Mouse (Mus musculus) forebrain, embryonic 15.5 days (tissue): Measurements from ENCODE around the gene Ackr1. TPM values are rescaled to one million over a fixed set of nuclear protein-coding genes. Genes with fewer than 3 reads are reported as not detected.
A peak's percentile ranks its signal among the peaks of the same experiment; 100 is the strongest.

Experiments
- ATAC-seq: fragments of 200-750 bp; cut with Nextera tagmentation; replicated peaks from 2 replicates; pipeline ENCODE4 v1.8.0; 2017; ENCODE audit warnings: mild to moderate bottlenecking, moderate TSS enrichment, moderate library complexity
- H3K27ac ChIP-seq: fragments of 300-500 bp; sonication (generic); replicated peaks from 2 replicates; pipeline ENCODE4 v1.5.1; 2015; ENCODE audit warnings: mild to moderate bottlenecking, inconsistent platforms
- H3K27me3 ChIP-seq: fragments of 300-500 bp; sonication (generic); 2 replicates; pipeline ENCODE4 v1.6.1; 2015; ENCODE audit warnings: inconsistent platforms
- H3K36me3 ChIP-seq: fragments of 300-500 bp; sonication (generic); 2 replicates; pipeline ENCODE4 v1.6.1; 2015; ENCODE audit warnings: mild to moderate bottlenecking, inconsistent platforms
- H3K4me1 ChIP-seq: fragments of 300-500 bp; sonication (generic); 2 replicates; pipeline ENCODE4 v1.6.1; 2015; ENCODE audit warnings: inconsistent platforms
- H3K4me2 ChIP-seq: fragments of 300-500 bp; sonication (generic); replicated peaks from 2 replicates; pipeline ENCODE4 v1.6.1; 2015; ENCODE audit warnings: mild to moderate bottlenecking, inconsistent platforms
- H3K4me3 ChIP-seq: fragments of 300-500 bp; sonication (generic); 2 replicates; pipeline ENCODE4 v1.5.1; 2015; ENCODE audit warnings: mild to moderate bottlenecking, inconsistent platforms
- H3K9ac ChIP-seq: fragments of 300-500 bp; sonication (generic); replicated peaks from 2 replicates; pipeline ENCODE4 v1.6.1; 2015; ENCODE audit warnings: mild to moderate bottlenecking, inconsistent platforms
- H3K9me3 ChIP-seq: fragments of 300-500 bp; sonication (generic); 2 replicates; pipeline ENCODE4 v1.6.1; 2016; ENCODE audit warnings: inconsistent platforms
- WGBS: fragments of 180-500 bp; shearing (Covaris S2); methylation state at CpG from one replicate; pipeline ENCODE4 v1.1.7; 2015; ENCODE audit warnings: mixed read lengths; 5-methylcytosine and 5-hydroxymethylcytosine counted together
- polyA plus RNA-seq: library from polyadenylated mRNA; unstranded; fragments of >200 nt; fragmentation: Nextera tagmentation; extraction: Ambion mirVana; gene quantifications from 2 replicates; pipeline ENCODE4 v1.2.1, GENCODE M21; 2015

Gene Ackr1
- polyA plus RNA-seq, 1 experiment from 2014 or later: 11.6 TPM

DNA sequence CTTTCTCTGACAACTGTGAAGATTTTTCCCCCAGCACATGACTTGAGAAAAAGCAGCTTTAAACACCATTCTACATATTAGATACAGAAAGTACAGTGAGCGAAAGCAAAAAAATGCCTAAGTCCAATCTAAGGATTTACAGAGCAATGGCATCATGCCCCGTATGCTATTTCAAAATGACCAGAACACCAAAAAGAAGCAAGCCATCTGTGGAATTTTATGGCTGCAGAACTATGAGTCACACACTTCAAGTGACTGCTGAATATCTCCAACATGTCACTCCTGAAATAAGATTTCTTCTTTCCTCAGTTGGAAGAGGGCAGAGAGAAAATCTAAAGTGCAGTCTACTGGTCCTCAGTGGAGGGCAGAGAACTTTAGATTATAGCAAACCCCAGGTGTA, 29.9 kb upstream of the Ackr1 start:
- H3K4me3 ChIP-seq: no peak overlapping the region
- H3K27ac ChIP-seq: no peak overlapping the region
- H3K4me1 ChIP-seq: peaks cover 45% of the 10 kb centered on the region
- H3K27me3 ChIP-seq: no peaks in the 10 kb centered on the region
- no peaks in the 10 kb centered on the region for H3K9me3 ChIP-seq
- H3K9ac ChIP-seq: no peak overlapping the region
- 91% methylated on average over 2 of the region's 2 CpGs for WGBS
- no peak for ATAC-seq
- H3K4me2 ChIP-seq: no peak overlapping the region
- no peaks in the 10 kb centered on the region for H3K36me3 ChIP-seq

DNA sequence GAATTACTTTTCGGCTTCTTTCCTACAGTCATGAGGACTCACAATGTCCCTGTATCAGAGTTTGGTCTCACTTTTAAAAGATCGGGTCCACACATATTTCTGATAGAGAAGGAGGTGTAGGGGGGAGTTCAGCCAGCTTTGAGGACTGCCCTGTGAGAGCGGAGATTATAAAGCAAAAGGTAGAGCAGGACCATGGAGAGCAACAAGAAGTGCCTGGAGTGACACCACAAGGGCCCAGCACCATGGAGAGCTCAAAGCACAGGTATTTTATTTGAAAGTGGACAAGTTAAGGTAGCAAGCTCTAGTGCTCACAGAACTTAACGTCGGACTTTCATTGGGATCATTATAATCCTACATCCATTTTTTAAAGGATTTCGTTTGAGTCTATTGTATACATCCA, 28.1 kb upstream of the Ackr1 start:
- Histone ChIP-seq H3K4me2 (no peak overlapping the region), H3K4me3 (no peak overlapping the region), H3K27me3 (no peaks in the 10 kb centered on the region), H3K4me1 (peaks cover 43% of the 10 kb centered on the region), H3K9me3 (no peaks in the 10 kb centered on the region), H3K36me3 (no peaks in the 10 kb centered on the region), H3K27ac (no peak overlapping the region), H3K9ac (no peak overlapping the region)
- WGBS: 55% methylated on average over 6 of the region's 6 CpGs
- no peak for ATAC-seq

DNA sequence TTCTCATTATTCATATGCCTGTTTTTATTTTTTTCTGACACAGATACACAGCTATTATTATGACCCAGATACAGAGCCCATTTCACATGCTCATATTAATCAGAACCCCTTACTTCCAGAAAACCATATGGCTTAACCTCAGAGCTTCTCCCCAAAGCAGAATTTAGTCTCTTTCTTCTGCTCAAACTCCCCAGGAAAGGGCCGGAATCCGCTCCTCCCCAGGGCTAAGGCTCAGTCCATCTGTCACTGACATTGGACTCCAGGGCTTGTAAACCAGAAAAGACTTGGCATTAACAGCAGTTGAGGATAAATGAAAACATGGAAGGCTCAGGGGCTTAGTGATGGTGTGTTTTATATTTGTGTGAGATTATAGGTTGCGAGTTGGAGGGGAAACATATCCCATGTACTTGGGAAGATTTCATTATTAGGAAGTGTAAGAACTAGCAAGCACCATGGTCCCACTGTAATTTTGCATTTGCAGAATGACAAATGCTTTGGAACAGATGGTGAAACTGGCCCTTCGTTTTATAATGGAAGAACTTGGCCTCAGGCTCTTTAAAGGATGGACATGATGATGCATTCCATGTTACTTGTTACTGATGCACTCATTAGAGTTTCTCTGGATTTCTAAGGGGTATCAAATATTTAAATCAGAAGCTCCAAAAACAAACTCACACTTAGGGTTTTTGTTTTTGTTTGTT, 26.2 kb upstream of the Ackr1 start:
- 59% methylated on average over 4 of the region's 4 CpGs for WGBS
- Histone ChIP-seq H3K36me3 (no peaks in the 10 kb centered on the region), H3K27ac (0 out of 2 replicates have a peak overlapping the region, but pooled peaks have one; percentile 1), H3K27me3 (no peaks in the 10 kb centered on the region), H3K4me2 (no peak overlapping the region), H3K9ac (no peak overlapping the region), H3K4me1 (peaks cover 32% of the 10 kb centered on the region), H3K9me3 (no peaks in the 10 kb centered on the region), H3K4me3 (no peak overlapping the region)
- no peak for ATAC-seq

DNA sequence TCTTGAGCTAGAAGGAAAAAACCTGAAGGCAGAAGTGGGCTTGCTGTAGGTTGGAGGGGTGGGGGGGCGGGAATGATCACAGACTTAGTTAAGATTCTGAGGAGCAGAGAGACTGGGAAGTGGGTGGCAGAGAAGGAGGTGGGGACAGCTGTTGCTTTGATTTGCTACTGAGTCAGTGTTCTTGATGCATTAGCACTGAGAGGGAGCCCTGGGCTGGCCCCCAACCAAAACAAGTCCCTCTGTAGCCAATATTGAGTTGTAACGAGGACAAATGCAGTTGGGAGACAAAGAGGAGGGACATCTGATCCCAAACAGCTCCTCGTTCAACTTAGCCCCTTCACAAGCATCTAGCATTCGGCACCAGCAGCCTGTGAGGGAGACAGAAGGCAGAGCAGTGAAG, 24.2 kb upstream of the Ackr1 start:
- Histone ChIP-seq H3K36me3 (no peaks in the 10 kb centered on the region), H3K9ac (no peak overlapping the region), H3K9me3 (no peaks in the 10 kb centered on the region), H3K27me3 (no peaks in the 10 kb centered on the region), H3K4me3 (no peak overlapping the region), H3K27ac (no peak overlapping the region), H3K4me1 (peaks cover 23% of the 10 kb centered on the region), H3K4me2 (no peak overlapping the region)
- 34% methylated on average over 4 of the region's 4 CpGs for WGBS
- ATAC-seq: no peak

DNA sequence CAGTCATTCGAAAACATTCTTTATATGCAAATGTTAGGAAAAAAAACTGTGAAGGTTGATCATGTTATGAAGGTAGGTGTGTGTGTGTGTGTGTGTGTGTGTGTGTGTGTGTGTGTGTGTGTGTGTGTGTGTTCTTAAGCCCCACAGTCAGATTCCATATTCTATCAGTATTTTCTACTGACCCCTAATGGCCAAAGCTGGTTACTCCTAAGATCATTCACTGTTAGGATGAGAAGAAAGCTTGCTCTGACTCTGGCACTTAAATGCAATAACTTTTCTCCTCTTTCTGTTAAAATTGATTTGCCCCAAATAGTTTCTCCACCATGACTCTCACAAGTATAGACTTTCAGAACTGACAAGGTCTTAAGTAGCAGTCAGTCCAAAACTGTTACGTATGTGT, 23.1 kb upstream of the Ackr1 start:
- Histone ChIP-seq H3K9ac (no peak overlapping the region), H3K27me3 (no peaks in the 10 kb centered on the region), H3K4me1 (peaks cover 23% of the 10 kb centered on the region), H3K9me3 (no peaks in the 10 kb centered on the region), H3K27ac (no peak overlapping the region), H3K4me3 (no peak overlapping the region), H3K36me3 (no peaks in the 10 kb centered on the region), H3K4me2 (no peak overlapping the region)
- 85% methylated on average over 2 of the region's 2 CpGs for WGBS
- ATAC-seq: no peak; the same call in 1 of the 2 replicates

DNA sequence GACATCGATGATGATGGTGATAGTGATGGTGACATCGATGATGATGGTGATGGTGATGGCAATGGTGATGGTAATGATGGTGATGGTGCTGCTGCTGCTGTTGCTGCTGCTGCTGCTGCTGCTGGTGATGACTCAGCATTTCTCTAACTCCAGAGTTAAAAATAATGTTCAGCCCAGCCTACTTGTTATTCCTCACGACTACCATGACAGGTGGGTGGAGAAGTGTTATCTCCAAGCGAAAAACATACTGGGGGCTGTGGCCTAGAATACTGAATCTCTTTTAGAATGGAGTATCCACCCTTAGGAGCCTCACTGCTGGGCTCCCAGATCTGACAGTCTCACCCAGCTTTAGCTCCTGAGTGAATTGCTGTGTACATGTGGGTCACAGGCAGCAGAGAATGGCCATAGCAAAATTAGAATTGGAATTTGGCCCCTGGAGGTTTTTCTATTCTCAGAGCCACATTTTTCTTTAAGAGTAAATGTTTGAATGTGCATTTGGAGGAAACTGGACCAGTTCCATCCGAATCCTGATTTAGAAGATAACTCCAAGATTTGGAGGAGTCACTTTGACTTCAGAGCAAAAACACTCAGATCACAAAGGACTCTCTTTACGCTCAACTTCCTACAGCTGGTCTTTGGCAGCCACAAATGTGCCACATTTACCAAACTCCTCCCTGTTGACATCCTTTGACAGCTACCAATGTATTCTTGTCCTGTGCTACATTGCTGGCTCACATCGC, 21.7 kb upstream of the Ackr1 start:
- H3K9me3 ChIP-seq: no peaks in the 10 kb centered on the region
- H3K4me1 ChIP-seq: peaks cover 31% of the 10 kb centered on the region
- no peak overlapping the region for H3K4me2 ChIP-seq
- H3K27ac ChIP-seq: no peak overlapping the region
- 76% methylated on average over 7 of the region's 7 CpGs for WGBS
- no peaks in the 10 kb centered on the region for H3K36me3 ChIP-seq
- ATAC-seq: no peak
- H3K4me3 ChIP-seq: no peak overlapping the region
- no peaks in the 10 kb centered on the region for H3K27me3 ChIP-seq
- H3K9ac ChIP-seq: no peak overlapping the region

DNA sequence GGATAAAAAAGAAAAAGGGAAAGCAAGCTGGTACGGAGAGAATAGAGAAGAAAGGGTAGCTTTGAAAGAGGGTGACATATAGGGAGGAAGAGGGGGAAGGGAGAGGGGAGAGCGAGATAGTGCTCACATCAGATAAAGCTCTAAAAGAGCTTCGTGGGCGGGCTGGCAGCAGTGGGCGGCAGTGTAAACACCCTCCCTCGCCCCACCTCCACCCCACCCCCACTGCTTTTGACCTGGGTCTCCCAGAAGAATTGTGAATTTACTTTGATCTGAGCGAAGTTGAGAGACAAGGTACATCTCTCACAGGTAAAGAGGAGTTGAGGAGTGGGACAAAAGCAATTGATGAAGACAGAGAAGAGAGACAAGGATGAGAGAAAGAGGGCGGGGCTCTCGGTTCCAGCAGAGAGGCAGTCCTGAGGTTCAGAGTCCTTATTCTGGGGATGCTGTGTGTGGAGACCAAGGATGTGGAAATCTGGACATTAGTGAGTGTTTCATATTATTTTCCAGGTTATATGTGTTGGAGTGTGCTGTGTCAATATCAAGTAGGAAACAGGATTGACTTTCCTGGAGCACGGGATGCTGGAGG, 16.9 kb upstream of the Ackr1 start, which contains the start of gene Aim2:
Aim2 (plus strand) TSS at position 508 of the 586 bp plus-strand sequence.
- Histone ChIP-seq H3K36me3 (peaks cover 16% of the 10 kb centered on the region), H3K9ac (peak within 1 kb of the TSS; percentile 35), H3K4me1 (peaks cover 21% of the 10 kb centered on the region), H3K27ac (no peak within 1 kb of the TSS), H3K27me3 (no peaks in the 10 kb centered on the region), H3K4me3 (peak within 1 kb of the TSS; percentile 38), H3K9me3 (no peaks in the 10 kb centered on the region), H3K4me2 (peak within 1 kb of the TSS; percentile 47)
- ATAC-seq: peak; percentile 60
- WGBS: 8% methylated on average over 9 of the region's 10 CpGs

DNA sequence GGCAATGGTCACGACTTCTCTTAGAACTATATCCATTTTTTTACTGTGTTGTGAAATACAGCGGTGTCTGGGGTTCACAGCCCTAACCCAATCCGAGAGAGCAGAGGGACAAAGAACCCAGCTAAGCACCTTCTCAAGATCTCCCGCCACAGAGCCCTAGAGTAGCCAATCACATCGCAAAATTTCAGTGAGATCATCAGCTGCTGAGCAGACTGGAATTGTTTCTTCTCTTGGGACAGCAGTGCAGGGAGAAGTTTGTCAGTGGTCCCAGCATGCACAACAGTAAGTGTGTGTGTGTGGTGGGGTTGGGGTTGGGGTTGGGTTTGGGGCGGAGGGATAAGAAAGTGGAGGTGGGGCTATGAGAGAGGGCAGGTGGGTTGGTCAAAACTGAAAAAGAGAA, 16.4 kb upstream of the Ackr1 start:
- 2% methylated on average over 6 of the region's 6 CpGs for WGBS
- Histone ChIP-seq H3K4me1 (peaks cover 21% of the 10 kb centered on the region), H3K4me2 (peak overlapping the region; percentile 47), H3K36me3 (peaks cover 21% of the 10 kb centered on the region), H3K27me3 (no peaks in the 10 kb centered on the region), H3K27ac (no peak overlapping the region), H3K4me3 (peak overlapping the region; percentile 38), H3K9ac (peak overlapping the region; percentile 35), H3K9me3 (no peaks in the 10 kb centered on the region)
- ATAC-seq: peak; percentile 90

DNA sequence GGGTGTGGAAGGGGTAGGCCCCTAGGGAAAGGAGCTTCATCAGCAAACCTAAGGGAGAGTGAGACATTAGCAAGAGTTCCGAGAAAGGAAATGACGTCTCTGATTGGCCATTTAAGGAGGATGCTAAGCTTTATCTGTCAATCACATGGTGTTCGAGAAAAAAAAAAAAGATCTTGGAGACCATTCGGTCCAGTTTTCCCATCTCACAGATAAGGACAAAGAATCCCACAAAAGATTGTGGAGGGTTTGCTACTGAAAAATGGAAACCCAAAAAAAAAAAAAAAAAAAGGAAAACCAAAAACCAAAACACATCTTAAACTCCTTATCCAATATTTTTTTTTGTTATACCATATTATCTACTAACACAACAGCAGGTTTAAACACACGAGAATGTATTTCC, 15.6 kb upstream of the Ackr1 start:
- no peak overlapping the region for H3K4me2 ChIP-seq
- peaks cover 21% of the 10 kb centered on the region for H3K4me1 ChIP-seq
- no peaks in the 10 kb centered on the region for H3K9me3 ChIP-seq
- peaks cover 23% of the 10 kb centered on the region for H3K36me3 ChIP-seq
- no peak overlapping the region for H3K27ac ChIP-seq
- ATAC-seq: no peak
- H3K9ac ChIP-seq: no peak overlapping the region
- H3K27me3 ChIP-seq: no peaks in the 10 kb centered on the region
- H3K4me3 ChIP-seq: no peak overlapping the region
- 48% methylated on average over 5 of the region's 5 CpGs for WGBS

DNA sequence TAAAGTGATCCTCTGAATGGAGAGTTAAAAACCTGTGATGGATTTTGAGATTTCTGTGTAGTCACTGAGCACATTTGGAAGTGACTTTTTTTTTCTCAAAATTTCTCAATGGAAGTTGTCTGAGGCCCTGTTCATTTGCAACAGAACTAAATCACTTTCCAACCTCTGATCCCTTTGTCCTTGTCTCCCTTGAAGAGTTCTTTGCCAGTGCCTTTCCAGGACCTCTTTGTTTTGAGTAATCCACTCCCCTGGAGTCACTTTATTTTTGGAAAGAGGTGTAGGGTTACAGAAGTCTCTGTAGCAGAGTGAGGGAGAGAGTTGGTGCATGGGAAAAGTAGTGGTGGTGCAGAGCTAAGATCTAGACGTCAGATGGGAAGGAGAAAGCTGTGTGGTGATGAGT, 15.0 kb upstream of the Ackr1 start:
- 16% methylated on average over 1 of the region's 1 CpGs for WGBS
- Histone ChIP-seq H3K4me2 (no peak overlapping the region), H3K36me3 (peaks cover 29% of the 10 kb centered on the region), H3K27me3 (no peaks in the 10 kb centered on the region), H3K9me3 (no peaks in the 10 kb centered on the region), H3K27ac (no peak overlapping the region), H3K9ac (no peak overlapping the region), H3K4me3 (no peak overlapping the region), H3K4me1 (peaks cover 27% of the 10 kb centered on the region)
- no peak for ATAC-seq

DNA sequence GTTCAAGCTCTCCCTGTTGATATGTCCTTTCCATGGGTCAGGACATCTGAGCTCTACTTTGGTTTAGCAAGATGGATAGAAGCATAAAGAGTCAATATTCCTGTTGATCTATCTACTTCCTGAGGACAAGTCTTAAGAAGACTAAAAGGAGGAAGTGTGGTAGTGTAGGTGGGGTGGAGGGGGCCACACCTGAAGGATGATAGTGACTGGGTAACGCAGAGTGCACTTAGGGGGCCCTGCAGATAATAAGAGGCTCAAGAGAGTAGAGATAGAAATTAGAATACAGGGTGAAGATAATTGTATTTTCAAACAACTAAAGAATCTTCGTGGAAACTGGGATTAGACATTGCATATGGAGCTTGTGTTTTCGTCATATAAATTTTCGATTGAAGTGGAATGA, 11.6 kb upstream of the Ackr1 start:
- no peak overlapping the region for H3K4me3 ChIP-seq
- H3K36me3 ChIP-seq: peaks cover 42% of the 10 kb centered on the region
- ATAC-seq: no peak

DNA sequence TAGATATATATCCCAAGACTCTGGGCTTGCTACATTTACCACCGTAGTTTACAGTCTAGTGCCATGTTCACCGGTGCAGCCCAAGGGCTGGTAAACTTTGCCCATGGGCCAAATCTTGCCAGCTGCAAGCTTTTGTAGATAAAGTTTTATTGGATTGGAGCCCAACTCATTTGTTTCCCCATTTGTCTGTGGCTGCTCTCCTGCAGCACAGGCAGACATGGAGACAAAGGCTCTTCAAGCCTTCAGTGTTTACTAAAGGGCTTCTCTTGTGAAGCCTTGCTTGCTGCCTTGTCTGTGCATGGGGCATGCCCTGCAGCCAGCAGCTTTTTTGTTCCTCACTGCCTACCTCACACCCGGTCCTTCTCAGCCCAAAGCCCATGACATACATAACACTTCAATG, 10.4 kb upstream of the Ackr1 start:
- H3K4me3 ChIP-seq: no peak overlapping the region
- peaks cover 42% of the 10 kb centered on the region for H3K36me3 ChIP-seq
- ATAC-seq: peak; percentile 26; the same call in 1 of the 2 replicates
- no peak overlapping the region for H3K27ac ChIP-seq
- H3K4me2 ChIP-seq: no peak overlapping the region
- WGBS: 25% methylated on average over 3 of the region's 3 CpGs
- H3K9ac ChIP-seq: no peak overlapping the region
- H3K9me3 ChIP-seq: no peaks in the 10 kb centered on the region
- 0 out of 2 replicates have a peak, but pooled peaks cover 12% of the 10 kb centered on the region for H3K4me1 ChIP-seq
- H3K27me3 ChIP-seq: no peaks in the 10 kb centered on the region

More for the DNA sequence above, 11.6 kb upstream of the Ackr1 start:
- Histone ChIP-seq H3K27me3 (no peaks in the 10 kb centered on the region), H3K27ac (no peak overlapping the region), H3K4me2 (no peak overlapping the region), H3K9me3 (no peaks in the 10 kb centered on the region), H3K9ac (no peak overlapping the region), H3K4me1 (peaks cover 19% of the 10 kb centered on the region)
- 94% methylated on average over 4 of the region's 4 CpGs for WGBS
